Mouse (Mus musculus): ENCODE results near the gene Clta. TPM values are rescaled to one million over a fixed set of nuclear protein-coding genes. Genes with fewer than 3 reads are reported as not detected.

The Clta gene
- polyA plus RNA-seq, 1 experiment from 2014 or later, result 236 TPM

DNA sequence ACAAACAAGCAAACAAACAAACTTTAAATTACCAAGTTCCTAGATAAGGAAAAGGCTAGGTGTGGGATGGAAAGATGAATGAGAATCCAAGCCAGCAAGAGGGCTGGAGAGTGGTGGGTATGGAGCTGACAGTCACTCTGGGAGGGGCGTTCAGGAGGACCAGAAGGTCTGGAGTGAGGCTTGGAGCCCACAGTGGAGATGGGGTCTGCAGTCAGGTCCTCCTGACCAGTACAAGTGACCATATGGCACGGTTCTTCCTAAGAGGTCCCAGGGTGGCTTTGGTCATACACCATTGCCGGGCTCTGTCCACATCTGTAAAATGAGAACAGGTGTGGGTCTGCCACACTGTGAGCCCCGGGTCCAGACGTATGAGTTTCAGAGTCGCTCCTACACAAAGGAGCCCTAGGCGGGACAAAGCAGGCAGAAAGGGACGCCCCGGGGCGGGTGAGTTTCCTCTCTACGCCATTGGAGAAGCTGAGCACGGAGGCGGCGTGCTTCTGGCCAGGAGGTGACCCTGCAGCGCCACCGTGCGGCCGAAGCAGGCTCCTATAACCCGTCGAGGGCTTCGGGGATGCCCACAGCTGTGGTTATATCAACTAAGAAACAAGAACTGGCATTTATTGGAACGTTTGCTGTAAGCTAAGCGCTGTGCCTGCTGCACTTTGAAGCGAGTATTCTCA lies 22.1 kb upstream of the Clta start:
- no peaks in the 10 kb centered on the region for H3K9me3 ChIP-seq
- ATAC-seq (ENCODE audit: insufficient number of reproducible peaks, low FRiP score, low TSS enrichment, low read depth), result peak; percentile 81
- peak overlapping the region; percentile 64 for H3K4me2 ChIP-seq
- whole genome bisulfite sequencing, result 2% methylated on average over 24 of the region's 24 CpGs
- H3K9ac ChIP-seq, result 0 out of 2 replicates have a peak overlapping the region, but pooled peaks have one; percentile 18
- peak overlapping the region; percentile 51; the same call in 1 of the 2 replicates for H3K27ac ChIP-seq
- H3K36me3 ChIP-seq, result peaks cover 8% of the 10 kb centered on the region
- H3K27me3 ChIP-seq, result no peaks in the 10 kb centered on the region
- H3K4me1 ChIP-seq, result peaks cover 29% of the 10 kb centered on the region
- peak overlapping the region; percentile 35 for H3K4me3 ChIP-seq

DNA sequence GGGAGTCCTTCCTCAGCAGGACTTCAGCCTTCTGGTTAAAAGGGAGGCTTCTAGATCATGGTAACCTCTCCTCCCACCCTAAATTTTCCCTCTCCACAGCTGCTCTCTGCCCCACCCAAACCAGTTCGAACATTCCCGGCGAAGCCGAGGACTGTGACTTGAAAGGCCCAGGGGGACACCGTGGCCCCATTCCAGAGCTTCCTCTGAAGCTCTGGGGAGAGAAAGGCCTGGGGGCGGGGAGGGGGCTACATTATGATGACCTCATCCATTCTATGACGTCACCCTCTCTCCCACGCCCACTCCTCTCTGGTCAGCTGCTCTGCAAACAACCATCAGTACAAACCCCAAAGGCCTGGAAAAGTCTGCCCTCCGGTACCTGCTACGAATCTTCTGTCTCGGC lies 21.1 kb upstream of the Clta start, which contains the start of gene Ccin:
Ccin (plus strand) TSS at position 303 of the 400 bp plus-strand sequence.
- no peak for ATAC-seq (ENCODE audit: insufficient number of reproducible peaks, low FRiP score, low TSS enrichment, low read depth)
- H3K4me2 ChIP-seq, result peak within 1 kb of the TSS; percentile 64
- 66% methylated on average over 11 of the region's 11 CpGs for WGBS
- peaks cover 29% of the 10 kb centered on the region for H3K4me1 ChIP-seq
- peak within 1 kb of the TSS; percentile 35 for H3K4me3 ChIP-seq
- no peak within 1 kb of the TSS for H3K9ac ChIP-seq
- H3K36me3 ChIP-seq, result no peaks in the 10 kb centered on the region
- H3K27me3 ChIP-seq, result no peaks in the 10 kb centered on the region
- no peaks in the 10 kb centered on the region for H3K9me3 ChIP-seq
- no peak within 1 kb of the TSS for H3K27ac ChIP-seq

DNA sequence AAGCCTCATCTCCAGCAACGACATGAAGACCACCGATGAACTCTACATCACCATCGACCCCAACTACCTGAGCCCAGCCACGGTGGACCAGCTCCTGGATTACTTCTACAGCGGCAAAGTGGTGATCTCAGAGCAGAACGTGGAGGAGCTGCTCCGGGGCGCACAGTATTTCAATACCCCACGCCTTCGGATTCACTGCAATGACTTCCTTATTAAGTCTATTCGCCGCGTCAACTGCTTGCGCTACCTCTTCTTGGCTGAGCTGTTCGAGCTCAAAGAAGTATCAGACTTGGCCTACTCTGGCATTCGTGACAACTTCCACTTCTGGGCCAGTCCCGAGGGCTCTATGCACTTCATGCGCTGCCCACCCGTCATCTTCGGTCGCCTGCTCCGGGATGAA lies 20.5 kb upstream of the Clta start:
- Histone ChIP-seq H3K9me3 (no peaks in the 10 kb centered on the region), H3K27ac (no peak overlapping the region), H3K27me3 (no peaks in the 10 kb centered on the region), H3K9ac (no peak overlapping the region), H3K4me1 (peaks cover 23% of the 10 kb centered on the region), H3K36me3 (no peaks in the 10 kb centered on the region), H3K4me3 (no peak overlapping the region), H3K4me2 (no peak overlapping the region)
- ATAC-seq (ENCODE audit: insufficient number of reproducible peaks, low FRiP score, low TSS enrichment, low read depth), result no peak
- 91% methylated on average over 22 of the region's 22 CpGs for WGBS

DNA sequence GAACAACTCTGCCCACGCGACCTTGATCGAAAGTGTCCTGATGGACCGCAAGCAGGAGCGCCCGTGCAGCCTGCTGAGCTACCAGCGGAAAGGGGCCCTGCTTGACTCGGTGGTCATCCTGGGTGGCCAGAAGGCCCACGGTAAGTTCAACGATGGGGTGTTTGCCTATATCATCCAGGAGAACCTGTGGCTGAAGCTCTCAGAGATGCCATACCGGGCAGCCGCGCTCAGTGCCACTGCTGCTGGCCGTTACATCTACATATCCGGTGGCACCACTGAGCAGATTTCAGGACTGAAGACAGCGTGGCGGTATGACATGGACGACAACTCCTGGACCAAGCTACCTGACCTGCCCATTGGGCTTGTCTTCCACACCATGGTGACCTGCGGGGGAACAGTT lies 19.9 kb upstream of the Clta start:
- Histone ChIP-seq H3K4me2 (no peak overlapping the region), H3K27ac (no peak overlapping the region), H3K27me3 (no peaks in the 10 kb centered on the region), H3K4me1 (peaks cover 17% of the 10 kb centered on the region), H3K4me3 (no peak overlapping the region), H3K9me3 (no peaks in the 10 kb centered on the region), H3K9ac (no peak overlapping the region), H3K36me3 (no peaks in the 10 kb centered on the region)
- 90% methylated on average over 19 of the region's 19 CpGs for WGBS
- no peak for ATAC-seq (ENCODE audit: insufficient number of reproducible peaks, low FRiP score, low TSS enrichment, low read depth)

DNA sequence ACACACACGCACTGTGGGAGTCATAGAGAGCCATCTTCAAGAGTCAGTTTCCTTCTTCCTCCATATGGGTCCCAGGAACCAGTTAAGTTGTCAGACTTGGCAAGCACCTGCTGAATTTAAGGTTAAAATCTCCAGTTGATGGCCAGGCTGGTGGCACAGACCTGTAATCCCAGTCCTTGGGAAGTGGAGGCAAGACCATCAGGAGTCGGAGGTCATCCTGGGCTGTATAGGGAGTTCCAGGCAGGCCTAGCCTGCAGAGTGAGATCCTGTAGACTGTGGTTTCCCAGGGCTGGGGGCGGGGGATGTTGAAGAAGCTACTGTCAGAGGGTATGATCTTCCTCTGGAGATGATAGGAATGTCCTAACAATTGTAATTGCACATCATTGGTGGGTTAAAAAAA lies 15.3 kb upstream of the Clta start:
- H3K9ac ChIP-seq, result no peak overlapping the region
- no peak overlapping the region for H3K27ac ChIP-seq
- H3K27me3 ChIP-seq, result no peaks in the 10 kb centered on the region
- H3K4me2 ChIP-seq, result no peak overlapping the region
- no peak for ATAC-seq (ENCODE audit: insufficient number of reproducible peaks, low FRiP score, low TSS enrichment, low read depth)
- no peaks in the 10 kb centered on the region for H3K9me3 ChIP-seq
- WGBS, result 88% methylated on average over 3 of the region's 3 CpGs
- no peak overlapping the region for H3K4me3 ChIP-seq
- H3K36me3 ChIP-seq, result no peaks in the 10 kb centered on the region
- H3K4me1 ChIP-seq, result no peaks in the 10 kb centered on the region

DNA sequence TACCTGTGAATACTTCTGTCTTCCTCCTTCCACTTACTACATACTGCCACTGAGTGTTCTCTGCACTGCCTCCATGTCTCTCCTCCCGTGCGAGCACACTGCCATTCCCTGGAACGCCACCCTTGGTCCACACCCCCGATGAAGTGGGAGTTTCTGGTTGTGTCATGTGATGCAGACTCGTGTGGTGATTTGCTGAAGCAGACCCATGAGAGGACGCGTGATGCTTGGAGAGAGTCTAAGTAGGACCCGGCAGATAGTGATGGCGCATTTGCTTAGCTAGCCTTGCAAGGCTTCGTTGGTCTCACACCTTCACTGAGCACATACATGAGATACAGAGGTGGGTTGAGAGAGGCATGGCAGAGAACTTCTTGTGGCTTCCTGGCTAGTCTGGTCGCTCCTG lies 11.2 kb upstream of the Clta start:
- ATAC-seq (ENCODE audit: insufficient number of reproducible peaks, low FRiP score, low TSS enrichment, low read depth), result no peak
- H3K9me3 ChIP-seq, result no peaks in the 10 kb centered on the region
- WGBS, result 89% methylated on average over 11 of the region's 11 CpGs

DNA sequence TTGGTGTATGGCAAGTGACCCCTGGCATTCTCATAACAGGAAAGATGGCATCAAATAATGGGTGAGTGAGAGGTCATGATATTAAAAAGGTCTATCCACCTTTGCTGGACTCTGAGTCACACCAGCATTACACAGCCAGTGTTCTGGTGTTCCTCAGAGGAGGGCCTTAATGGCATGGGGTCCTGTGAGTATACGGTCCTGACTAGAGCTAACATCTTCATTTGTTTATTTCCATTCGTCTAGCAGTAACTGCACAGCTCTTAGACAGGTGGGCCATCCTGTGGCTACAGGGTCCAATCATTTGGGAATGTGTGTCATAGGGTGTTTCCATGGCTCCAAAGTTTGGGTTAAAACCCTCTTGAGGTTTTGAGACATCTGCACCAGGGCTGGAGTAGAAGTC lies 9.9 kb upstream of the Clta start:
- Histone ChIP-seq H3K4me2 (no peak overlapping the region), H3K4me1 (no peaks in the 10 kb centered on the region), H3K9me3 (no peaks in the 10 kb centered on the region), H3K27me3 (no peaks in the 10 kb centered on the region), H3K27ac (no peak overlapping the region), H3K9ac (no peak overlapping the region), H3K4me3 (no peak overlapping the region), H3K36me3 (no peaks in the 10 kb centered on the region)
- 62% methylated on average over 2 of the region's 2 CpGs for WGBS
- ATAC-seq (ENCODE audit: insufficient number of reproducible peaks, low FRiP score, low TSS enrichment, low read depth), result no peak

More for the DNA sequence above, 11.2 kb upstream of the Clta start:
- H3K36me3 ChIP-seq, result no peaks in the 10 kb centered on the region
- no peak overlapping the region for H3K4me2 ChIP-seq
- H3K4me3 ChIP-seq, result no peak overlapping the region
- no peak overlapping the region for H3K9ac ChIP-seq
- H3K27me3 ChIP-seq, result no peaks in the 10 kb centered on the region
- H3K4me1 ChIP-seq, result no peaks in the 10 kb centered on the region
- H3K27ac ChIP-seq, result no peak overlapping the region

DNA sequence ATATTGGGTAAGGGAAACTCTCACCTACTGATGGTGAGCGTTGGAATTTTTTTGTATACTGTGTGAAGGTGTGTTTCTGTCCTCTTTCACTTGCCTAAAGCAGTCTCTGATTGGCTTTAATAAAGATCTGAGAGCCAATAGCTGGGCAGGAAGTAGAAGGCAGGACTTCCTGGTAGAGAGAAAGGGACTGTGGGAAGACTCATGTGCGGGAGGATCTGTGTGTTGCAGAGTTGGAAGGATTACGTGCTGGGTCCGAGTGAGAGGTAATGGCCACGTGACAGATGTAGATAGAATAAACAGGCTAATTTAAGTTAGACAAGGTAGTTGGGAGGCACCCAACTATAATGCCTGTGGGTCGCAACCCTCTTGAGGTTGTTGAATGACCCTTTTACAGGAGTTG lies 630 bp upstream of the Clta start:
- Histone ChIP-seq H3K4me3 (no peak overlapping the region), H3K9ac (no peak overlapping the region), H3K27me3 (no peaks in the 10 kb centered on the region), H3K4me2 (no peak overlapping the region), H3K9me3 (no peaks in the 10 kb centered on the region), H3K27ac (no peak overlapping the region), H3K36me3 (no peaks in the 10 kb centered on the region), H3K4me1 (no peaks in the 10 kb centered on the region)
- ATAC-seq (ENCODE audit: insufficient number of reproducible peaks, low FRiP score, low TSS enrichment, low read depth), result no peak
- WGBS, result 83% methylated on average over 6 of the region's 6 CpGs

DNA sequence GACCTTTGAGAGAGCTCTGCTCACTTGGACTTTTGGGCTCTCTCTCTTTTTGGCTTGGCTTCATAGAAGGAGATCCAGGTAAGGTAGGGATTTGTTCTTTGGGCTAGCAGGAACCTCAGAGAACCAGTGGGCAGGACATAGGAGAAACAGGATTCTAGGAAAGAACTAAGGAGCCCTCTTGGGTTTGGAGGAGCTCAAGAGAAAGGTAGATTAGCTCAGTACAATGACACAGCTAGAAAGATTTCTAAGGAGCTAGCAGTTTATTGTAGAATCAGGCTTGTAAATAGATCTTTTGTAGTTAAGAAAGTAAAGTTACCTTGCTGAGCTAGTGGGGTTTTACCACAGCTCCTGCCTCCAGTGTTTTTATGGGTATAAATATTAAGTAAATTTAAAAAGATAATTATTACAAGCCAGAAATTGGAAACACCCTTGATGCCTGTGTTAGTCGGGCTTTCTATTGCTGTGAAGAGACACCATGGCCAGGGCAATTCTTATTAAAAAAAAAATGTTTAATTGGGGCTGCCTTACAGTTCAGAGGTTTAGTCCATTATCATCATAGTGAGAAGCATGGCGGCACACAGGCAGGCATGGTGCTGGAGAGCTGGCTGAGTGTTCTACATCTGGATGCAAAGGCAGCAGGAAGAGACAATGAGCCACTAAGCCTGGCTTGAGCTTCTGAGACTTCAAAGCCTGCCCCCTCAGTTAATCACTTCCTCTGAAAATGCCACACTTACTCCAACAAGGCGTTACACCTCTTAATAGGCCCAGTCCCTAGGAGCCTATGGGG lies 564 bp downstream of the Clta start:
- Histone ChIP-seq H3K9me3 (no peaks in the 10 kb centered on the region), H3K27ac (no peak overlapping the region), H3K4me1 (no peaks in the 10 kb centered on the region), H3K4me2 (no peak overlapping the region), H3K27me3 (no peaks in the 10 kb centered on the region), H3K4me3 (no peak overlapping the region), H3K9ac (no peak overlapping the region), H3K36me3 (no peaks in the 10 kb centered on the region)
- WGBS, result 61% methylated on average over 3 of the region's 3 CpGs
- no peak for ATAC-seq (ENCODE audit: insufficient number of reproducible peaks, low FRiP score, low TSS enrichment, low read depth)

DNA sequence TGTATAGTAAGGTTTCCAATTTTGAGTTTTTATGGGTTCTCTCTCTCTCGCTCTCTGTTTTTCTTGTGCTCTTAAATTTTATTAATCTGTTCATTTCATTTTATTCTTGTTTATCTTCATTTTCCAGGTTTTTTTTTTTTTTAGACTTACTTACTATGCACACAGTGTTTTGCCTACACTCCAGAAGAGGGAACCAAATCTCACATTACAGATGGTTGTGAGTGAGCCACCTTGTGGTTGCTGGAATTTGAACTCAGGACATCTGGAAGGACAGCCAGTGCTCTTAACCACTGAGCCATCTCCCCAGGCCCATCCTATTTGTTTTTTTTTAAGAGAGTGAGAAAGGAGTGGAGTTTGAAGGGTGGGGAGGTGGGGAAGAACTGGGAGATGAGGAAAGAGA lies 5.9 kb downstream of the Clta start:
- H3K4me2 ChIP-seq, result no peak overlapping the region
- no peak overlapping the region for H3K27ac ChIP-seq
- no peak overlapping the region for H3K4me3 ChIP-seq
- no peak for ATAC-seq (ENCODE audit: insufficient number of reproducible peaks, low FRiP score, low TSS enrichment, low read depth)
- H3K9me3 ChIP-seq, result no peaks in the 10 kb centered on the region
- H3K36me3 ChIP-seq, result 0 out of 2 replicates have a peak, but pooled peaks cover 3% of the 10 kb centered on the region
- 90% methylated on average over 1 of the region's 1 CpGs for WGBS
- H3K9ac ChIP-seq, result no peak overlapping the region
- H3K27me3 ChIP-seq, result no peaks in the 10 kb centered on the region
- H3K4me1 ChIP-seq, result peaks cover 21% of the 10 kb centered on the region

DNA sequence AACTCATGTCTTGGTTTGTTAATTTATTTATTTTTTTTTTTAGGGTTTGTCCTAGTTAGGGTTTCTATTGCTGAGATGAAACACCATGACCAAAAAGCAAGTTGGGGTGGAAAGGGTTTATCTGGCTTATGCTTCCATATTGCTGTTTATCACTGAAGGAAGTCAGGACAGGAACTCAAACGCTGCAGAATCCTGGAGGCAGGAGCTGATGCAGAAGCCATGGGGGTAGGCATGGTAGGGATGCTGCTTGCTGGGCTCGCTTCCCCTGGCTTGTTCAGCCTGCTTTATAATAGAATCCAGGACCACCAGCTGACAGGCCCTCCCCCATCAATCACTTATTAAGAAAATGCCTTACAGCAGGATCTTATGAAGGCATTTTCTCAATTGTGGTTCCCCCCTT lies 6.6 kb downstream of the Clta start:
- 46% methylated on average over 2 of the region's 2 CpGs for WGBS

DNA sequence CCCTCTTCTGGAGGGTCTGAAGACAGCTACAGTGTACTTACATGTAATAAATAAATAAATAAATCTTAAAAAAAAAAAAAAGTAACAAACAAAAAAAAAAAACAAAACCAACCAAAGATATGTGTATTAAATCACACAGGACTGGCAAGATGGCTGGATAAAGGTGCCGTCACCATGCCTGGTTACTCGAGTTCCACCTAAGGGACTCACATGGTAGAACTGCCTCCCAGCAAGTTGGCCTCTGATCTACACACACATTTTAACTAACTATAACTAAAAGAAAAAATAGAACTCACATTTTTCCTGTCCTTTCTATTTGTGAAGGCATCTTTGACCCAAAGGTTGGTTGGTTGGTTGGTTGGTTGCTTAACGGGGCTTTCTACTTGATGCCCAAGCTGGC lies 7.5 kb downstream of the Clta start:
- no peaks in the 10 kb centered on the region for H3K27me3 ChIP-seq
- peak overlapping the region; percentile 51; the same call in 1 of the 2 replicates for H3K9ac ChIP-seq
- H3K4me2 ChIP-seq, result peak overlapping the region; percentile 80
- ATAC-seq (ENCODE audit: insufficient number of reproducible peaks, low FRiP score, low TSS enrichment, low read depth), result no peak
- no peak overlapping the region for H3K27ac ChIP-seq
- H3K4me1 ChIP-seq, result peaks cover 23% of the 10 kb centered on the region
- H3K4me3 ChIP-seq, result peak overlapping the region; percentile 97
- H3K9me3 ChIP-seq, result no peaks in the 10 kb centered on the region
- H3K36me3 ChIP-seq, result 0 out of 2 replicates have a peak, but pooled peaks cover 3% of the 10 kb centered on the region
- 80% methylated on average over 3 of the region's 3 CpGs for WGBS

More for the DNA sequence above, 6.6 kb downstream of the Clta start:
- no peak for ATAC-seq (ENCODE audit: insufficient number of reproducible peaks, low FRiP score, low TSS enrichment, low read depth)
- Histone ChIP-seq H3K36me3 (0 out of 2 replicates have a peak, but pooled peaks cover 3% of the 10 kb centered on the region), H3K27me3 (no peaks in the 10 kb centered on the region), H3K9ac (no peak overlapping the region), H3K4me3 (no peak overlapping the region), H3K27ac (no peak overlapping the region), H3K4me1 (peaks cover 23% of the 10 kb centered on the region), H3K4me2 (no peak overlapping the region), H3K9me3 (no peaks in the 10 kb centered on the region)
